Mouse (Mus musculus) hindbrain, embryonic 16.5 days (tissue): ENCODE results near the gene Ccdc162. TPM values are rescaled to one million over a fixed set of nuclear protein-coding genes. Genes with fewer than 3 reads are reported as not detected.

Source experiments
- ATAC-seq: fragments of 200-750 bp; cut with Nextera tagmentation; 2 replicates; pipeline ENCODE4 v1.8.0; 2017; ENCODE audit warnings: moderate TSS enrichment, moderate library complexity
- H3K27ac ChIP-seq: fragments of 300-500 bp; sonication (generic); 2 replicates; pipeline ENCODE4 v1.5.1; 2014; ENCODE audit warnings: low read depth, mild to moderate bottlenecking, control low read depth, low read length, moderate library complexity
- H3K27me3 ChIP-seq: fragments of 300-500 bp; sonication (generic); replicated peaks from 2 replicates; pipeline ENCODE4 v1.6.1; 2014; ENCODE audit warnings: low read length; ENCODE audit not compliant: control insufficient read depth, insufficient read depth
- H3K36me3 ChIP-seq: fragments of 300-500 bp; sonication (generic); 2 replicates; pipeline ENCODE4 v1.6.1; 2014; ENCODE audit warnings: mild to moderate bottlenecking, low read length, moderate library complexity, mixed read lengths; ENCODE audit not compliant: control insufficient read depth, insufficient read depth
- H3K4me1 ChIP-seq: fragments of 300-500 bp; sonication (generic); 2 replicates; pipeline ENCODE4 v1.6.1; 2014; ENCODE audit warnings: low read depth, low read length; ENCODE audit not compliant: control insufficient read depth, insufficient read depth
- H3K4me2 ChIP-seq: fragments of 300-500 bp; sonication (generic); 2 replicates; pipeline ENCODE4 v1.6.1; 2014; ENCODE audit warnings: mild to moderate bottlenecking, low read length, control low read depth, moderate library complexity
- H3K4me3 ChIP-seq: fragments of 300-500 bp; sonication (generic); 2 replicates; pipeline ENCODE4 v1.5.1; 2014; ENCODE audit warnings: mild to moderate bottlenecking, low read length, control low read depth, moderate library complexity
- H3K9ac ChIP-seq: fragments of 300-500 bp; sonication (generic); 2 replicates; pipeline ENCODE4 v1.6.1; 2014; ENCODE audit warnings: low read depth, mild to moderate bottlenecking, control low read depth, low read length, moderate library complexity
- H3K9me3 ChIP-seq: fragments of 300-500 bp; sonication (generic); 2 replicates; pipeline ENCODE4 v1.6.1; 2014; ENCODE audit warnings: mild to moderate bottlenecking, low read length, moderate library complexity; ENCODE audit not compliant: control insufficient read depth
- WGBS: fragments of 180-500 bp; shearing (Covaris S2); extraction: QIAGEN DNeasy Blood & Tissue Kit; methylation state at CpG from one replicate; pipeline ENCODE4 v1.1.7; 2014; 5-methylcytosine and 5-hydroxymethylcytosine counted together
- polyA plus RNA-seq: library from polyadenylated mRNA; unstranded; fragments of >200 nt; fragmentation: Nextera tagmentation; extraction: Ambion mirVana; gene quantifications from 2 replicates; pipeline ENCODE4 v1.2.1, GENCODE M21; 2015

Ccdc162 gene
- polyA plus RNA-seq, 1 experiment from 2014 or later = 1.4 TPM

- no peaks in the 10 kb centered on the region for H3K27me3 ChIP-seq
- 66% methylated on average over 7 of the region's 7 CpGs for WGBS
- no peak for ATAC-seq
Observed at GRCm38 (mm10) chr10:41545224-41545755, 171.1 kb downstream of the Ccdc162 start.

DNA sequence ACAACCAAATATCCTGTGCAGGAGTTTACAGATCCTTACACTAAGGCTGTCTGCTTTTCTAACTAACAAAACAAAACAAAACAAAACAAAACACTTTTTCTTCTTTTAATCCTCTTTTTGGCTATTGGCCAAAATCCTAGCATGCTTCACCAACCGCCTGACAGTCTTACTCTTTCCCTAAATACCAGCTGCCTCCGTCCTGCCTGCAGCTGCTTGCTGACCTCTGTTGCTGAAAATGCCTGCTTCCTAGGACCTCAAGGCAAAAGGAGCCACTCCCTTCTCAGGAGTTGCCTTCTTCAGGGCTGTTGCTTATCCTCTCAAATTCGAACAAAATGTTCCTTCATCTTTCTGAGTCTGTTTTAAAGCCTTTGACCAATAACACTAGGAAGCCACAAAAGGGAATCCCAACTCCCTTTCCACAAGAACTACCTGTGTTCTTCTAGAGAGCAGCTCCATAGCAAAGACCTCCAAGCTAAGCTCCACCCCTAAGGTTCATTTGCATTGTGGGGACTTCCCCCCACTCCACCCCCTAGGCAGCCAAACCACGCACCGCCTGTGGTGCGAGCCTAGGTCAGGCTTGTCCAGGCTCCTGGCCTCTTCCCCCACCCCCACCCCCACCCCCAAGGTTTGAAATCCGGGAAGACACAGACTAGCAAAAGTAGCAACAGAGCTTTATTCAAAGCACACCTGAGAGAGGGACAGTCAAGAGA is 171.8 kb downstream of the Ccdc162 start:
- H3K36me3 ChIP-seq = no peaks in the 10 kb centered on the region
- no peaks in the 10 kb centered on the region for H3K27me3 ChIP-seq
- no peak for ATAC-seq
- no peak overlapping the region for H3K27ac ChIP-seq
- no peak overlapping the region for H3K9ac ChIP-seq
- 9% methylated on average over 7 of the region's 7 CpGs for WGBS
- H3K9me3 ChIP-seq = peaks cover 5% of the 10 kb centered on the region; the same call in 1 of the 2 replicates
- H3K4me2 ChIP-seq = no peak overlapping the region
- H3K4me3 ChIP-seq = no peak overlapping the region
- H3K4me1 ChIP-seq = no peaks in the 10 kb centered on the region

More at GRCm38 (mm10) chr10:41545224-41545755, 171.1 kb downstream of the Ccdc162 start:
- H3K9ac ChIP-seq = no peak overlapping the region
- no peaks in the 10 kb centered on the region for H3K4me1 ChIP-seq
- H3K4me2 ChIP-seq = no peak overlapping the region
- H3K4me3 ChIP-seq = no peak overlapping the region
- peaks cover 7% of the 10 kb centered on the region; the same call in 1 of the 2 replicates for H3K9me3 ChIP-seq
- H3K36me3 ChIP-seq = no peaks in the 10 kb centered on the region
- H3K27ac ChIP-seq = no peak overlapping the region

DNA sequence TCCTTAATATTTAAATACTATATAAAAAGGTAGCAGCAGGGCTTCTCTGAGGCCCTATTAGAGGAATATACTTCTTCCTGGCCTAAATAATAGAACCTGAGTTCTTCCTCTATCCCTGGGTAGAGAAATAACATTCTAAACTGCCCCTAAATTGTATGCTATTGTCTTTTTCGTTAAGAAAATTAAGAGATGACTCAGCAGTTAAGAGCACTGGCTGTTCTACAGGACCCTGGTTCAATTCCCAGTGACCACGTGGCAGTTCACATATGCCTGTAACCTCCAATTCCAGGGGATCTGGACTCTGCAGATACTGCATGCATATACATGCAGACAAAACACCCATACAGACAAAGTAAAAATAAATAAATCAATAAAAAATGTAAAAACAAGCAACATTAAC is 172.6 kb downstream of the Ccdc162 start:
- 73% methylated on average over 2 of the region's 2 CpGs for WGBS
- Histone ChIP-seq H3K9ac (no peak overlapping the region), H3K27me3 (no peaks in the 10 kb centered on the region), H3K36me3 (no peaks in the 10 kb centered on the region), H3K4me1 (no peaks in the 10 kb centered on the region), H3K4me2 (no peak overlapping the region), H3K4me3 (no peak overlapping the region), H3K27ac (no peak overlapping the region), H3K9me3 (no peaks in the 10 kb centered on the region)
- ATAC-seq = no peak

DNA sequence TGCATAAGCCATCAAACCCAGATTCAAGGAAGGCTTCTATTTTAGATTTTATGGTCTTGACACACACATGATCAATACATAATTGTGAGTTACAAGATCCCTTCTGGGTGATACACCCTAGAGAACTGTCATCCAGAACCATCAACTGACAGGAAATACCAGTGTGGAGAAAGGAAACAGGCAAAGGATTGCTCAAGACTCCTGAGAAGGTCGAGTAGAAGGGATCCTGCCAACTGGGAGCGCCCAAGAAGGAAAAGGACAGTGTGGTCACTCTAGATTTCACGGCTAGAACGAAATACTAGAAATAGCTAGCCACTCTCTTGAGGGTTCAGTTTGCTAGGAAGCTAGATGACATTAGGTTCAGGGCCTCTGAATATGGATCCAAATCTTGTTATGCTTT is 173.0 kb downstream of the Ccdc162 start:
- WGBS = 88% methylated on average over 4 of the region's 4 CpGs
- Histone ChIP-seq H3K4me3 (no peak overlapping the region), H3K9ac (no peak overlapping the region), H3K4me2 (no peak overlapping the region), H3K4me1 (no peaks in the 10 kb centered on the region), H3K9me3 (no peaks in the 10 kb centered on the region), H3K27me3 (no peaks in the 10 kb centered on the region), H3K36me3 (no peaks in the 10 kb centered on the region), H3K27ac (no peak overlapping the region)
- no peak for ATAC-seq

- 94% methylated on average over 6 of the region's 6 CpGs for WGBS
- Histone ChIP-seq H3K36me3 (no peaks in the 10 kb centered on the region), H3K27me3 (no peaks in the 10 kb centered on the region), H3K9ac (no peak overlapping the region), H3K4me2 (no peak overlapping the region), H3K27ac (no peak overlapping the region), H3K4me1 (no peaks in the 10 kb centered on the region), H3K9me3 (no peaks in the 10 kb centered on the region), H3K4me3 (no peak overlapping the region)
- ATAC-seq = no peak
Observed at GRCm38 (mm10) chr10:41542057-41542456, 174.4 kb downstream of the Ccdc162 start.

- 94% methylated on average over 4 of the region's 4 CpGs for WGBS
- no peaks in the 10 kb centered on the region for H3K27me3 ChIP-seq
Observed at GRCm38 (mm10) chr10:41538986-41539385, 177.4 kb downstream of the Ccdc162 start.

DNA sequence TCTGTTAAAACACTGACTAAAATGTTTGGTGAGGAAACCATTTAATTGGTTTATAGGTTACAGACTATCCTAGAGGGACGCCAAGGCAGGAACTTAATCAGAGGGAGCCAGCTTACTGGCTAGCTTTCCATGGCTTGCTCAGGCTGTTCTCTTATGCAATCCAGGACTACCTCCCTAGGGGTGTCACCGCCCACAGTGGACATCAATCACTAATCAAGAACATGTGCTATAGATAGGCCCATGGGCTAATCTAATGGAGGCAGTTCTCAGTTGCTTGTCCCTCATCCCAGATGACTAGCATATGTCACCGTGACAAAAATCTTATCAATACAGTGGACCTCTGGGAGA is 178.5 kb downstream of the Ccdc162 start:
- H3K27me3 ChIP-seq = no peaks in the 10 kb centered on the region
- no peak overlapping the region for H3K9ac ChIP-seq
- no peaks in the 10 kb centered on the region for H3K9me3 ChIP-seq
- H3K4me3 ChIP-seq = no peak overlapping the region
- no peaks in the 10 kb centered on the region for H3K4me1 ChIP-seq
- no peak overlapping the region for H3K4me2 ChIP-seq
- no peak for ATAC-seq
- 97% methylated on average over 3 of the region's 3 CpGs for WGBS
- H3K36me3 ChIP-seq = peaks cover 8% of the 10 kb centered on the region
- no peak overlapping the region for H3K27ac ChIP-seq

More at GRCm38 (mm10) chr10:41538986-41539385, 177.4 kb downstream of the Ccdc162 start:
- Histone ChIP-seq H3K4me3 (no peak overlapping the region), H3K36me3 (peaks cover 8% of the 10 kb centered on the region), H3K9me3 (no peaks in the 10 kb centered on the region), H3K4me1 (no peaks in the 10 kb centered on the region), H3K27ac (no peak overlapping the region), H3K9ac (no peak overlapping the region), H3K4me2 (no peak overlapping the region)
- no peak for ATAC-seq

DNA sequence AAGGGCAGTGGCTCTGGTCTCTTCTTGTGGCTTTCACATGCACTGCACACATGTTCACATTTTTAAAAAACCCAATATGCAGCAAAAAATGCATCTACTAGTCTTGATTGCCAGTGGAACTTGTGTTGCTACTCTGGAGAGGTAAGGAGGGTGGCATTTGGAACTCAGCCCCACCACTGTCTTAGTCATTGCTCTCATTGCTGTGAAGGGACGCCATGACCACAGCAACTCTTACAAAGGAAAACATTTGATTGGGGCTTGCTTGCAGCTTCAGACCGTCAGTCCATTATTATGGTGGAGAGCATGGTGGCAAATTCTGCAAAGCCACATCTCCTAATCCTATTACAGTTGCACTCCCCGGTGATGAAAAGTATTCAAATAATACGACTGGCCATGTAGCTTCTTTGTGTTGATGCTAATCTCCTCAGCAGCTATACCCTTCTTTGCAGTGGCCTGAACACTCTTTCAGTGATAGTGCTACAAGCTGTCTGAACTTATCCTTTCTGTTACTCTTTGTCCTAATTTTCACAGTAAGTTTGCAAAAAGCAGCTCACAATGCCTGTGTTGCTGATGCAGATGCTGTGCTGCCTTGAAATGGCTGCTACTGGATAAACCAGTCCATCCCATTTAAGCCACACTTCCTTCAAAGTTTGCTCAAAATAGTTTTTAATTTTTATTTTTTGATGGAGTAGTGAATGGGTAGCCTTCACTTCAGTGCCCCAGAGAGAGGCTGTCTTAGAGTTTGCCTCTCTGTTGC is 179.0 kb downstream of the Ccdc162 start:
- Histone ChIP-seq H3K9me3 (no peaks in the 10 kb centered on the region), H3K4me1 (no peaks in the 10 kb centered on the region), H3K9ac (no peak overlapping the region), H3K27ac (no peak overlapping the region), H3K36me3 (peaks cover 11% of the 10 kb centered on the region), H3K27me3 (no peaks in the 10 kb centered on the region), H3K4me2 (no peak overlapping the region), H3K4me3 (no peak overlapping the region)
- 85% methylated on average over 4 of the region's 4 CpGs for WGBS
- ATAC-seq = no peak

- Histone ChIP-seq H3K27ac (no peak overlapping the region), H3K9me3 (no peaks in the 10 kb centered on the region), H3K27me3 (no peaks in the 10 kb centered on the region), H3K4me3 (no peak overlapping the region), H3K4me2 (no peak overlapping the region), H3K9ac (no peak overlapping the region), H3K4me1 (no peaks in the 10 kb centered on the region), H3K36me3 (peaks cover 12% of the 10 kb centered on the region)
- no peak for ATAC-seq
- 97% methylated on average over 1 of the region's 1 CpGs for WGBS
Observed at GRCm38 (mm10) chr10:41536714-41537113, 179.7 kb downstream of the Ccdc162 start.
